Mouse (Mus musculus) kidney, adult 2 months (tissue): ENCODE results near the gene Chmp6. TPM values are rescaled to one million over a fixed set of nuclear protein-coding genes. Genes with fewer than 3 reads are reported as not detected.

Experiments
- DNase-seq: peaks from one replicate; pipeline ENCODE4 v3.0.0; 2021
- H3K27ac ChIP-seq: fragments of 200-500 bp; 2 replicates; pipeline ENCODE4 v1.5.1; 2012; ENCODE audit warnings: low read depth, low read length, control low read depth, inconsistent platforms; ENCODE audit not compliant: insufficient read depth
- H3K27me3 ChIP-seq: fragments of 200-500 bp; replicated peaks from 2 replicates; pipeline ENCODE4 v1.6.1; 2012; ENCODE audit warnings: mild to moderate bottlenecking, moderate library complexity, low read length, inconsistent platforms; ENCODE audit not compliant: control insufficient read depth, insufficient read depth
- H3K36me3 ChIP-seq: fragments of 200-500 bp; 2 replicates; pipeline ENCODE4 v1.6.1; 2012; ENCODE audit warnings: mild to moderate bottlenecking, moderate library complexity, low read length, inconsistent platforms; ENCODE audit not compliant: control insufficient read depth, insufficient read depth
- H3K4me1 ChIP-seq: fragments of 200-500 bp; 2 replicates; pipeline ENCODE4 v1.6.1; 2011; ENCODE audit warnings: low read length; ENCODE audit not compliant: control insufficient read depth, insufficient read depth
- H3K4me3 ChIP-seq: fragments of 200-500 bp; 2 replicates; pipeline ENCODE4 v1.5.1; 2011; ENCODE audit warnings: mild to moderate bottlenecking, low read depth, low read length, control low read depth; ENCODE audit not compliant: insufficient read depth
- CTCF ChIP-seq: fragments of 200-500 bp; conservative IDR thresholded peaks from 2 replicates; pipeline ENCODE4 v1.5.1; 2011; ENCODE audit warnings: low read depth, mild to moderate bottlenecking, control low read depth, low read length, moderate library complexity, mixed read lengths; ENCODE audit not compliant: insufficient read depth, insufficient read length
- POLR2A ChIP-seq: fragments of 200-500 bp; IDR thresholded peaks from one replicate; pipeline ENCODE4 v1.6.1; 2011; ENCODE audit warnings: low read depth, low read length, control low read depth
- WGBS: fragments of 180-500 bp; shearing (Covaris S2); methylation state at CpG from one replicate; pipeline ENCODE4 v1.1.7; 2018; 5-methylcytosine and 5-hydroxymethylcytosine counted together
- polyA plus RNA-seq: library from polyadenylated mRNA; depleted of rRNA; stranded (reverse); fragments of >200 nt; gene quantifications from 2 replicates; pipeline ENCODE4 v1.2.3, GENCODE M21; 2012

Chmp6 gene
- polyA plus RNA-seq, 1 experiment, result 97.2 TPM

- Histone ChIP-seq H3K36me3 (no peaks in the 10 kb centered on the region), H3K4me3 (no peak overlapping the region), H3K4me1 (no peaks in the 10 kb centered on the region), H3K27me3 (no peaks in the 10 kb centered on the region), H3K27ac (no peak overlapping the region)
- 94% methylated on average over 7 of the region's 7 CpGs for WGBS
- TF ChIP-seq CTCF (no peak), POLR2A (no peak)
- DNase-seq, result no peak
Measured at GRCm38 (mm10) chr11:119877124-119877523, 36.1 kb upstream of the Chmp6 start.

GRCm38 (mm10) chr11:119879573-119879972 lies 33.7 kb upstream of the Chmp6 start:
- DNase-seq, result no peak
- TF ChIP-seq POLR2A, result no peak
- TF ChIP-seq CTCF, result no peak
- Histone ChIP-seq H3K27me3 (no peaks in the 10 kb centered on the region), H3K36me3 (no peaks in the 10 kb centered on the region), H3K27ac (no peak overlapping the region), H3K4me3 (no peak overlapping the region), H3K4me1 (no peaks in the 10 kb centered on the region)
- WGBS, result 86% methylated on average over 5 of the region's 5 CpGs

GRCm38 (mm10) chr11:119883646-119884045 lies 29.6 kb upstream of the Chmp6 start:
- Histone ChIP-seq H3K27me3 (no peaks in the 10 kb centered on the region), H3K4me3 (no peak overlapping the region), H3K36me3 (no peaks in the 10 kb centered on the region), H3K4me1 (no peaks in the 10 kb centered on the region), H3K27ac (no peak overlapping the region)
- DNase-seq, result no peak
- TF ChIP-seq CTCF (no peak), POLR2A (no peak)
- 77% methylated on average over 2 of the region's 2 CpGs for WGBS

- DNase-seq, result no peak
Measured at GRCm38 (mm10) chr11:119889966-119890365, 23.3 kb upstream of the Chmp6 start.

GRCm38 (mm10) chr11:119891601-119892215 lies 21.5 kb upstream of the Chmp6 start:
- WGBS, result 91% methylated on average over 7 of the region's 7 CpGs
- H3K36me3 ChIP-seq, result no peaks in the 10 kb centered on the region
- no peak for DNase-seq
- no peak overlapping the region for H3K4me3 ChIP-seq
- no peaks in the 10 kb centered on the region for H3K27me3 ChIP-seq
- TF ChIP-seq POLR2A (no peak), CTCF (no peak)
- H3K27ac ChIP-seq, result no peak overlapping the region
- no peaks in the 10 kb centered on the region for H3K4me1 ChIP-seq

More at GRCm38 (mm10) chr11:119889966-119890365, 23.3 kb upstream of the Chmp6 start:
- 86% methylated on average over 3 of the region's 3 CpGs for WGBS
- no peak overlapping the region for H3K4me3 ChIP-seq
- no peak overlapping the region for H3K27ac ChIP-seq
- H3K27me3 ChIP-seq, result no peaks in the 10 kb centered on the region
- no peaks in the 10 kb centered on the region for H3K36me3 ChIP-seq
- TF ChIP-seq POLR2A (no peak), CTCF (no peak)
- no peaks in the 10 kb centered on the region for H3K4me1 ChIP-seq

GRCm38 (mm10) chr11:119893667-119894236 lies 19.5 kb upstream of the Chmp6 start:
- Histone ChIP-seq H3K27me3 (no peaks in the 10 kb centered on the region), H3K4me1 (no peaks in the 10 kb centered on the region), H3K4me3 (no peak overlapping the region), H3K36me3 (no peaks in the 10 kb centered on the region), H3K27ac (no peak overlapping the region)
- DNase-seq, result no peak
- no peak for TF ChIP-seq POLR2A
- TF ChIP-seq CTCF, result no peak
- 71% methylated on average over 10 of the region's 10 CpGs for WGBS

- Histone ChIP-seq H3K4me3 (no peak overlapping the region), H3K4me1 (no peaks in the 10 kb centered on the region), H3K36me3 (no peaks in the 10 kb centered on the region), H3K27me3 (no peaks in the 10 kb centered on the region), H3K27ac (no peak overlapping the region)
- no peak for TF ChIP-seq POLR2A
- no peak for TF ChIP-seq CTCF
- 58% methylated on average over 6 of the region's 6 CpGs for WGBS
- DNase-seq, result peak; percentile 15
Measured at GRCm38 (mm10) chr11:119894634-119895033, 18.6 kb upstream of the Chmp6 start.
